11 mouse cellular contexts compared by ENCODE assay signal in genomic region chr5:114806636-114807035, GRCm38 (mm10). TPM values are rescaled to one million over a fixed set of nuclear protein-coding genes. Genes with fewer than 3 reads are reported as not detected.
DNase-seq lines count a peak whose midpoint lies in the region; ATAC-seq and TF ChIP-seq lines count a peak whose summit lies in the region.
"Had no signal": no experiment of that assay in that cellular context is flagged by ENCODE, and none has a peak within 500 bp of the region (broad histone marks: within the 10 kb centered on the region; RNA-seq: fewer than 3 reads in every experiment).

No protein-coding gene starts in this region.

- 0 out of 2 replicates have a peak overlapping the region, but pooled peaks have one; percentile 35 for H3K27ac ChIP-seq in forebrain, embryonic 10.5 days
- no peak overlapping the region for H3K27ac ChIP-seq in forebrain, embryonic 13.5 days
- H3K27ac ChIP-seq in kidney, adult 2 months (ENCODE audit: insufficient read depth, low read depth, low read length) = peak overlapping the region; percentile 45
- H3K27ac ChIP-seq in thymus, adult 2 months (ENCODE audit: control insufficient read depth, insufficient read depth, low read length) = peak overlapping the region; percentile 85
- H3K27ac ChIP-seq in cerebellum, adult 2 months (ENCODE audit: insufficient read depth, low read length) = no peak overlapping the region

- TF ChIP-seq CTCF in kidney, adult 2 months (conservative IDR thresholded peaks at IDR 0.05; ENCODE audit: insufficient read depth, insufficient read length, low read depth, low read length) = no peak
- TF ChIP-seq CTCF in thymus, adult 2 months (IDR thresholded peaks at IDR 0.05; ENCODE audit: borderline replicate concordance, control insufficient read depth, extremely low read depth, insufficient read depth, low read length, poor library complexity) = no peak
- TF ChIP-seq CTCF in cerebellum, adult 2 months (IDR thresholded peaks at IDR 0.05; ENCODE audit: borderline replicate concordance, insufficient read depth, low read depth, low read length) = no peak

- no peak for TF ChIP-seq POLR2A in kidney, adult 2 months (IDR thresholded peaks at IDR 0.05; ENCODE audit: low read depth, low read length)
- no peak for TF ChIP-seq POLR2A in thymus, adult 2 months (IDR thresholded peaks at IDR 0.05; ENCODE audit: control insufficient read depth, extremely low read depth, insufficient read depth, low read length, poor library complexity)
- no peak for TF ChIP-seq POLR2A in cerebellum, adult 2 months (IDR thresholded peaks at IDR 0.05; ENCODE audit: borderline replicate concordance, insufficient read depth, low read length)

- intact Hi-C loops in left cerebral cortex, postnatal 14 days (cut with DNase I) = no loop called here

- WGBS in forebrain, embryonic 10.5 days = 89% methylated on average over 8 of the region's 8 CpGs
- WGBS in forebrain, embryonic 13.5 days = 85% methylated on average over 8 of the region's 8 CpGs
- 63% methylated on average over 8 of the region's 8 CpGs for WGBS in kidney, adult 2 months
- 75% methylated on average over 8 of the region's 8 CpGs for WGBS in thymus, adult 2 months
- 47% methylated on average over 8 of the region's 8 CpGs for WGBS in cerebellum, adult 2 months

- no peak overlapping the region for H3K4me2 ChIP-seq in forebrain, embryonic 13.5 days

- no peak for ATAC-seq in forebrain, embryonic 13.5 days

- no peak overlapping the region for H3K9ac ChIP-seq in forebrain, embryonic 13.5 days

- DNase-seq in forebrain, embryonic 10.5 days (ENCODE audit: extremely low spot score, low spot score) = no peak
- peak; percentile 19 for DNase-seq in kidney, adult 2 months
- DNase-seq in kidney, postnatal 4 days = no peak
- no peak for DNase-seq in thymus, adult 2 months
- DNase-seq in thymus, postnatal 0 days (ENCODE audit: low spot score) = no peak
- DNase-seq in cerebellum, adult 2 months = no peak
- no peak for DNase-seq in left cerebral cortex, postnatal 14 days (ENCODE audit: low spot score in 2 of 2)

- peaks cover 44% of the 10 kb centered on the region for H3K4me1 ChIP-seq in forebrain, embryonic 10.5 days
- H3K4me1 ChIP-seq in forebrain, embryonic 13.5 days = peaks cover 24% of the 10 kb centered on the region
- no peaks in the 10 kb centered on the region for H3K4me1 ChIP-seq in kidney, adult 2 months (ENCODE audit: control insufficient read depth, insufficient read depth, low read length)
- H3K4me1 ChIP-seq in thymus, adult 2 months (replicated peaks; ENCODE audit: control insufficient read depth, insufficient read depth, low read length) = peaks cover 16% of the 10 kb centered on the region
- peaks cover 13% of the 10 kb centered on the region for H3K4me1 ChIP-seq in cerebellum, adult 2 months (ENCODE audit: control insufficient read depth, insufficient read depth, low read length)

- no peak overlapping the region for H3K4me3 ChIP-seq in forebrain, embryonic 10.5 days
- no peak overlapping the region for H3K4me3 ChIP-seq in forebrain, embryonic 13.5 days
- no peak overlapping the region for H3K4me3 ChIP-seq in kidney, adult 2 months (ENCODE audit: insufficient read depth, low read depth, low read length)
- no peak overlapping the region for H3K4me3 ChIP-seq in thymus, adult 2 months (ENCODE audit: control insufficient read depth, insufficient read depth, low read length)
- H3K4me3 ChIP-seq in cerebellum, adult 2 months (replicated peaks; ENCODE audit: insufficient read depth, low read depth, low read length) = no peak overlapping the region

- no peaks in the 10 kb centered on the region for H3K9me3 ChIP-seq in forebrain, embryonic 10.5 days
- no peaks in the 10 kb centered on the region for H3K9me3 ChIP-seq in forebrain, embryonic 13.5 days (replicated peaks)

- H3K36me3 ChIP-seq in forebrain, embryonic 10.5 days (replicated peaks) = peaks cover 100% of the 10 kb centered on the region
- peaks cover 94% of the 10 kb centered on the region for H3K36me3 ChIP-seq in forebrain, embryonic 13.5 days (ENCODE audit: poor library complexity, severe bottlenecking)
- H3K36me3 ChIP-seq in kidney, adult 2 months (ENCODE audit: control insufficient read depth, insufficient read depth, low read length) = peaks cover 2% of the 10 kb centered on the region; the same call in 1 of the 2 replicates
- peaks cover 27% of the 10 kb centered on the region for H3K36me3 ChIP-seq in thymus, adult 2 months (ENCODE audit: control insufficient read depth, insufficient read depth, low read length)

- no peaks in the 10 kb centered on the region for H3K27me3 ChIP-seq in forebrain, embryonic 10.5 days (ENCODE audit: poor library complexity, severe bottlenecking)
- H3K27me3 ChIP-seq in forebrain, embryonic 13.5 days = no peaks in the 10 kb centered on the region
- H3K27me3 ChIP-seq in kidney, adult 2 months (replicated peaks; ENCODE audit: control insufficient read depth, insufficient read depth, low read length) = no peaks in the 10 kb centered on the region
- H3K27me3 ChIP-seq in thymus, adult 2 months (ENCODE audit: control insufficient read depth, insufficient read depth, low read length) = no peaks in the 10 kb centered on the region
- H3K27me3 ChIP-seq in cerebellum, adult 2 months (ENCODE audit: control insufficient read depth, insufficient read depth, low read length) = no peaks in the 10 kb centered on the region

RNA-seq across cellular contexts. Expression of gene 1500011B03Rik, which starts 16.6 kb away (rescaled TPM):
- 118 and 119 TPM in 2 replicates for polyA plus RNA-seq in forebrain, embryonic 10.5 days (2016; fragmentation: Nextera tagmentation; extraction: Ambion mirVana)
- 184 and 195 TPM in 2 replicates for polyA plus RNA-seq in forebrain, embryonic 13.5 days (2015; fragmentation: Nextera tagmentation; extraction: Ambion mirVana)
- polyA plus RNA-seq in kidney, adult 2 months (2012; rRNA removed) = 30.2 and 34.7 TPM in 2 replicates
- polyA plus RNA-seq in thymus, adult 2 months (2012; rRNA removed) = 46.4 and 53.8 TPM in 2 replicates
- 119 and 139 TPM in 2 replicates for polyA plus RNA-seq in thymus, postnatal 0 days (2015; fragmentation: Nextera tagmentation; extraction: Ambion mirVana)
- polyA plus RNA-seq in cerebellum, adult 2 months (2012; rRNA removed) = 227 and 230 TPM in 2 replicates
- 100 to 1,000 TPM; 170 to 179 TPM for total RNA-seq in left cerebral cortex, postnatal 14 days (2021)

RNA-seq across cellular contexts. Expression of gene Git2, which starts 31.3 kb away (rescaled TPM):
- polyA plus RNA-seq in forebrain, embryonic 10.5 days (2016; fragmentation: Nextera tagmentation; extraction: Ambion mirVana) = 33.1 and 34.2 TPM in 2 replicates
- 41.2 and 45.3 TPM in 2 replicates for polyA plus RNA-seq in forebrain, embryonic 13.5 days (2015; fragmentation: Nextera tagmentation; extraction: Ambion mirVana)
- 30.5 and 32.3 TPM in 2 replicates for polyA plus RNA-seq in kidney, adult 2 months (2012; rRNA removed)
- 221 and 232 TPM in 2 replicates for polyA plus RNA-seq in thymus, adult 2 months (2012; rRNA removed)
- polyA plus RNA-seq in thymus, postnatal 0 days (2015; fragmentation: Nextera tagmentation; extraction: Ambion mirVana) = 72.3 and 75.1 TPM in 2 replicates
- 96.5 and 107 TPM in 2 replicates for polyA plus RNA-seq in cerebellum, adult 2 months (2012; rRNA removed)
- 10 to 100 TPM; 41.4 to 47.8 TPM for total RNA-seq in left cerebral cortex, postnatal 14 days (2021)

RNA-seq across cellular contexts. Expression of gene Ankrd13a, which starts 32.2 kb away (rescaled TPM):
- 38.3 and 39.5 TPM in 2 replicates for polyA plus RNA-seq in forebrain, embryonic 10.5 days (2016; fragmentation: Nextera tagmentation; extraction: Ambion mirVana)
- polyA plus RNA-seq in forebrain, embryonic 13.5 days (2015; fragmentation: Nextera tagmentation; extraction: Ambion mirVana) = 26.8 and 30.0 TPM in 2 replicates
- 47.7 and 51.6 TPM in 2 replicates for polyA plus RNA-seq in kidney, adult 2 months (2012; rRNA removed)
- 118 and 142 TPM in 2 replicates for polyA plus RNA-seq in thymus, adult 2 months (2012; rRNA removed)
- polyA plus RNA-seq in thymus, postnatal 0 days (2015; fragmentation: Nextera tagmentation; extraction: Ambion mirVana) = 80.3 and 86.3 TPM in 2 replicates
- polyA plus RNA-seq in cerebellum, adult 2 months (2012; rRNA removed) = 61.6 and 62.1 TPM in 2 replicates
- 10 to 100 TPM; 33.6 to 34.8 TPM for total RNA-seq in left cerebral cortex, postnatal 14 days (2021)

RNA-seq across cellular contexts. Expression of gene 4930519G04Rik, which starts 46.8 kb away (rescaled TPM):
- polyA plus RNA-seq in forebrain, embryonic 10.5 days (2016; fragmentation: Nextera tagmentation; extraction: Ambion mirVana) = not detected in 2 replicates
- not detected in 2 replicates for polyA plus RNA-seq in forebrain, embryonic 13.5 days (2015; fragmentation: Nextera tagmentation; extraction: Ambion mirVana)
- not detected in 2 replicates for polyA plus RNA-seq in kidney, adult 2 months (2012; rRNA removed)
- polyA plus RNA-seq in thymus, adult 2 months (2012; rRNA removed) = not detected in 2 replicates
- not detected in 2 replicates for polyA plus RNA-seq in thymus, postnatal 0 days (2015; fragmentation: Nextera tagmentation; extraction: Ambion mirVana)
- polyA plus RNA-seq in cerebellum, adult 2 months (2012; rRNA removed) = not detected in 2 replicates
- total RNA-seq in left cerebral cortex, postnatal 14 days (2021) = not detected
- polyA plus RNA-seq: embryonic facial prominence, embryonic 11.5 days; neural tube, embryonic 11.5 days had no signal

RNA-seq across cellular contexts. Expression of gene Gm9936, which starts 51.8 kb away (rescaled TPM):
- polyA plus RNA-seq in forebrain, embryonic 10.5 days (2016; fragmentation: Nextera tagmentation; extraction: Ambion mirVana) = 0.14 and 0.15 TPM in 2 replicates
- 0.76 and 0.87 TPM in 2 replicates for polyA plus RNA-seq in forebrain, embryonic 13.5 days (2015; fragmentation: Nextera tagmentation; extraction: Ambion mirVana)
- polyA plus RNA-seq in kidney, adult 2 months (2012; rRNA removed) = not detected in 2 replicates
- polyA plus RNA-seq in thymus, adult 2 months (2012; rRNA removed) = 0.04 TPM in 1 of 2 replicates, not detected in the other
- polyA plus RNA-seq in thymus, postnatal 0 days (2015; fragmentation: Nextera tagmentation; extraction: Ambion mirVana) = not detected in 2 replicates
- polyA plus RNA-seq in cerebellum, adult 2 months (2012; rRNA removed) = 0.16 TPM in 2 replicates
- total RNA-seq in left cerebral cortex, postnatal 14 days (2021) = 1 to 10 TPM; 1.0 to 1.5 TPM
- total RNA-seq: hematopoietic stem cell, adult 5-6 weeks had no signal

Comparison
In these comparisons a context has a peak if more than half of its experiments do, and no peak if none do; other contexts are left out.
1. H3K27ac ChIP-seq: peak in forebrain, embryonic 10.5 days (single experiment), kidney, adult 2 months (single experiment) and thymus, adult 2 months (single experiment); none in forebrain, embryonic 13.5 days (single experiment) and cerebellum, adult 2 months (single experiment).